Mouse (Mus musculus) neural tube, embryonic 10.5 days (tissue): ENCODE results near the gene Lifr.

ENCODE experiments used
- DNase-seq: peaks from one replicate; pipeline ENCODE4 v3.0.0-alpha.2; 2017; ENCODE audit warnings: low spot score; ENCODE audit errors: extremely low spot score

Gene Lifr

GRCm38 (mm10) chr15:7128627-7129126 lies 38.3 kb downstream of the Lifr start:
- no peak for DNase-seq

GRCm38 (mm10) chr15:7129127-7129943 lies 38.9 kb downstream of the Lifr start:
- peak; percentile 85 for DNase-seq

GRCm38 (mm10) chr15:7129944-7130287 lies 39.5 kb downstream of the Lifr start:
- no peak for DNase-seq

- no peak for DNase-seq
Observed at GRCm38 (mm10) chr15:7130691-7131225, 40.3 kb downstream of the Lifr start.

- no peak for DNase-seq
Observed at GRCm38 (mm10) chr15:7132741-7133140, 42.3 kb downstream of the Lifr start.

GRCm38 (mm10) chr15:7134454-7135052 lies 44.1 kb downstream of the Lifr start:
- DNase-seq, result peak; percentile 38

- no peak for DNase-seq
Observed at GRCm38 (mm10) chr15:7135982-7136562, 45.7 kb downstream of the Lifr start.

GRCm38 (mm10) chr15:7136912-7137311 lies 46.5 kb downstream of the Lifr start:
- DNase-seq, result no peak

- no peak for DNase-seq
Observed at GRCm38 (mm10) chr15:7137607-7138006, 47.2 kb downstream of the Lifr start.

- no peak for DNase-seq
Observed at GRCm38 (mm10) chr15:7138471-7138870, 48.1 kb downstream of the Lifr start.

- no peak for DNase-seq
Observed at GRCm38 (mm10) chr15:7140322-7140721, 49.9 kb downstream of the Lifr start.

- no peak for DNase-seq
Observed at GRCm38 (mm10) chr15:7141246-7141645, 50.8 kb downstream of the Lifr start.

GRCm38 (mm10) chr15:7143689-7144170 lies 53.3 kb downstream of the Lifr start:
- DNase-seq, result no peak

GRCm38 (mm10) chr15:7144542-7144941 lies 54.1 kb downstream of the Lifr start:
- DNase-seq, result no peak

- DNase-seq, result no peak
Observed at GRCm38 (mm10) chr15:7144942-7145341, 54.5 kb downstream of the Lifr start.

GRCm38 (mm10) chr15:7145555-7145954 lies 55.1 kb downstream of the Lifr start:
- no peak for DNase-seq

- no peak for DNase-seq
Observed at GRCm38 (mm10) chr15:7146529-7146928, 56.1 kb downstream of the Lifr start.

- no peak for DNase-seq
Observed at GRCm38 (mm10) chr15:7149796-7150195, 59.4 kb downstream of the Lifr start.

- DNase-seq, result no peak
Observed at GRCm38 (mm10) chr15:7150591-7150990, 60.2 kb downstream of the Lifr start.

GRCm38 (mm10) chr15:7152116-7152760 lies 61.8 kb downstream of the Lifr start:
- no peak for DNase-seq

GRCm38 (mm10) chr15:7154010-7154736 lies 63.8 kb downstream of the Lifr start:
- no peak for DNase-seq
